Mouse (Mus musculus) lung, postnatal 4 days (tissue): ENCODE results near the gene Zbtb16.

Experiments used
- DNase-seq, 2 experiments: peaks; one replicate each; pipeline ENCODE4 v3.0.0; 2021

Gene Zbtb16

DNA sequence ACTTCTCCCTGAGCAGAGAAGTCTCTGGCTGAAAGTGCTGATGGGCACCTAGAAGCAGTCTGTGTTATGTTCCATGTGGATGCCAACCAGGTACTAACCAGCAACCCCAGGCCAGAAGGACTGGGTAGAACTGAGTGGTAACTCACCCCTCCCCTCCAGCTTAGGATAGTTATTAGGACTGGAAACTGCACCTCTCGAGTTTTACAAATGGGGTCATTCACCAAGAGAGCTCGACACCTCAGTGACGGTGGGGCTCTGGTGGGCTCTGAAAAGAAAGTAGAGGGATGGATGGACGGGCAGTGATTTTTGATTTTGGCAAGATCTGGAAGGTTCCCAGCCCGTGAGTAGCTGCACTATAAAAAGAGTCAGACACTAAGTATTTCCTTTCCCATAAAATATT lies 71.7 kb downstream of the Zbtb16 start:
- DNase-seq = no peak

DNA sequence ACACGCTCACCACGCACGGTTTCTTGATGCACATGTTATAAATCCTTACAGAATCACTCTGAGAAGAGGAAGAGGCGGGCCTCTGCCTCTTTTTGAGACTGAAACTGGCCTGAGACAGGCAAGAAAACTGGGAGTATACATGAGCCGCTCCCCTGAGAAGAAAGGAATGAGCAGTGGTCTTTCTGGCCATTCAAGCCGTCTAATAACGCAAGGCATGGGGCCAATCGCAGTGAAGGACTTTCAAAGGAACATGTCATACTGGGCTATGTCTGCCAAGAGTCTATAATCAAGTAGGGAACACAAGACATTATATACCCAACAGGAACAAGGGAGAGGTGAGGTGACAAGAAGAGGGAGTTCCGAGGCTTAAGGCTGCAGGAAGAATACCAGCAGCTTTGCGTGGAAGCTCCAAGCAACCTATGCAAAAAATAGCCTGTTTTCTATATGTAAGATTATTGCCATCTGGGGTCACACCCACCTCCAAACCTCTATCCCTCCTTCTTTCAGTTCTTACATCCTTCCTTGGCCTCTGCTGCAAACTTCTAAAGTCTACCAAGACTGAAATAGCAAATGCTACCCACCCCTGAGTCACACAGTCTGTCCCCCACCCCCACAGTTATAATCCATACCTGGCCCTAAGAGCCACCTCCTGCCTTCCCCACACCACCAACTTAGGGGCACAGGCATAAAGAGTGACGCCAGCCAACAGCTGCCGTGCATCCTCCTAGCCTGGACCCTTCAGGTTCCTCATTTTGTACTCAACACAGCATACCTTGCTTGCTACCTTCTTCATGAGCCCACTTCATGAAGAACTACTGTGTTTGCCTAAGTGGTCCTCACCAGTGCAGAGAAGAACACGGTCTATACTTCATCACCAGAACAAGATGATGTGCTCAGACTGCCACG lies 74.0 kb downstream of the Zbtb16 start:
- no peak for DNase-seq

DNA sequence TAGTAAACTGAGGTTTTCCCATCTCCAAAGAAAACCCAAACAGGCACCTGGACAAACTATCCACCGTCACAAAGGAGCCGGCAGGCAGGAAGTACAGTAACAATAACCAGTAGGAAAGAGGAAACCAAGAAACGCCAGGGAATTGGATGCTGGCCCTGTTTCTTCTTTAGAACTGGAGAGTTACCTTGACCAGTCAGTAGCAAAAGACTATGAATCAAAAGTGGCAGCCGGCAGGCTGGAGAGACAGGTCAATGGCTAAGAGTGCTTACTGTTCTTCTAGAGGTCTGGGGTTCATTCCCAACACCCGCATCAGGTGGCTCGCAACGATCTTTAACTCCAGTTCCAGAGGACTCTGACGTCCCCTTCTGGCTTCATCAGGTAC lies 74.9 kb downstream of the Zbtb16 start:
- DNase-seq = no peak

DNA sequence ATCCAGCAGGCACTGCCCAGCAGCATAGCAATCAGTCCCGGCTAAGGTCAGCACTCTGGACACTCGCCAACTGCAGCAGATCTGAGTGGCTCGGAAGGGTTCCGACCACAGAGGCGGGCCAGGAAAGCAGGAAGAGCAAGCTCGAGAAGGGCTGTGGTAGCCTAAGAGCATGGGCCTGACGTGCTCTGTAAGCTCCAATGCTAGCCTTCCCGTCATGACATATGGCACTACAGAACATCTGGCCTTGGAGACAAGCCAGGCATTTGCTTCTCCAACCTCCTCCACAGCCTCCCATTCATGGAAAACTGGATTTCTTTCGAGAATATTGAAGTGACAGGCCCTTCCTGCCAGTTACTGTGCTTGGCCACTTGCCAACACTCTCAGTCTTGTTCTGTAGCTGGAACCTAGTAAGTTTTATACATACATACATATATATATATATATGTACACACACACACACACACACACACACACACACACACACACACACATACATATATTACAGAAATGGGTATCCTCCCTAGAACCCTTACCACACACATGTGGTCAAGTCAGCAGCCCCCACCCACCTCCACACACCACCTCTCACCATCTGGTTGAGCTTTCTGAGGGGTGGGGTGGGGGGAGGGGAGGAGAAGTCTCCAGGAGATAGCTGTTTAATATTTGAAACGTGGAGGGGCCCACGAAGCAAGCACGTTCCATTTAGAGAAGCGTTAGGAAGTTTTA lies 75.4 kb downstream of the Zbtb16 start:
- DNase-seq = peak; percentile 79 to 89

DNA sequence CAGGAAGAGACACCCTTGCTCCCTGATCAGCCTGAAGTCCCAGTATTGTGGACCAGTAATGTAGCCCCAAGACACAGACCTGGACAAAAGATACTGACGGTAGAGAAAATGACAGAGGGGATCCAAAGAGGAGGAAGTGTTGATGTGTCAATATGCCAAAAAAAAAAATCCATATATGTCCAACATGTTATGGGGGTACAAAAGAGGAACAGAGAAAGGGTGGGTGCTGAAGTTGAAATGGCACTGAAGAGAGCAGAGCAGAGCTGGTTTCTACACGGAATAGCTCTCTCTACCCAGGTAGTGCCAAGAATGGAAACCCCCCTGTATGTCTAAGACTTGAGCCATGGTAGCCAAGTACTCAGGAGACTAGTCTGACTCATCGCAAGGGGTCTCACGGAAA lies 76.9 kb downstream of the Zbtb16 start:
- no peak for DNase-seq

DNA sequence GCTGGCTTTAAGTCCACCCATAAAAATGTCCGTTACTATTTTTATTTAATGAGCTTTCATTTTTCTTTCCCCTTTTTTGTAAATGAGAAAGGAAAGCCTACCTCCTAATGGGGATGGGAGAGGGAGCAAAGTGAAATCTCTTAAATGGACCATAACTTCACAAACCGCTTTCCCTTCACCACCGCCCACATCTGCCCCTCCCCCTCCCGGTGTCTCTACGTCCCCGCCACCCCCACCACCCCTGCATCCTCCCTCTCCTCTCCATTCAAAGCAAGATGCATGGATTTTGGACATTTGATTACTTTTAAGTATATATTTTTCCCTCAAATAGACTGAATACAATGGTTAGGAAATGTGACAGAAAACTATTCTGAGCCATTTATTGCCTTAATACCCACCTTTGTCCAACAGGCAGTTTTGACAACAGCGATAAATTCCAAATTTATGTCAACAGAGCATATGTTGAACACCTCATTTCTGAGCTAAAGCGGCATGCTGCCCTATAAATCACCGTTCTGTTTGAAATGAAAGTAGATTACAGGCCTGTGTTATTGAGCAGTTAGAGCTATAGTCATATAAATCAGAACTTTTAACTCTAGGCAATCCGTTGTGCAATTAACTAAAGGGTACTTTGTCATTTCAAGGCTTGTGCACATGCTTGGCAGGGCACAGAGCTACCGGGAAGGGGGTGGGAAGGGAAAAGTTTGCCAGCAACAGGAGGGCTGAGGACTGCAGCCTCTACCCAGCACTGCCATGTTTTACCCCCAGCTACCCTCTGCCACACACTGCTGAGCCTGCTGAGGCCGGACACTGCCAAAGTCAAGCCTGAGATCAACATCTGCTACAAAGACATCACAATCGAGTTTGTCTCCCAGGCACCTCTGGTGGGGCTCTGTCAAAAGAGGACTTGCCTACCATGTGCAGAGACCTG lies 78.1 kb downstream of the Zbtb16 start:
- no peak for DNase-seq

DNA sequence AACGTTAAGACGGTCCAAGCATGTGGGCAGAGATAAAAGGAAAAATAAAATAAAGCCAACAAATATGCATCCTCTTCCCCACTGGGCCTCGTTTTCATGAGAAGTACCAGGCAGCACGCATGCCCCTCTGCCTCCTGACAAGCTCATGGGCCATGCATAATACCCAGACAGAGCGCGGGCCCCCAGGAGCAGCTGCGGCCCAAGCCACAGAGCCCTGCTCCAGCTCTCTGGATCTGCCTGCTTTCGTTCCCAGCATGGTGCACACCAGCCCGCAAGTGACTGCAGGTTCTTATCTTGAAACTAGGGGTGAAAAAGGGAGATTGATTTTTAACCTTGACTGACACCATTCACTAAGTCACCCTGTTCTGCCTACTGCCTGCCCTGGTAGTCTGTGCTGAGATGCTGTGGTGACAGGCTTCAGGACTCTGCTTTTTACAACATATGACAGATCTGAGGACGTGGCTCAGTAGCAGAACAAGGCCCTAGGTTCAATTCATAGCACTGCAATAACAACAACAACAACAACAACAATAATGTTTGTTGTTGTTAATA lies 79.7 kb downstream of the Zbtb16 start:
- DNase-seq = no peak

DNA sequence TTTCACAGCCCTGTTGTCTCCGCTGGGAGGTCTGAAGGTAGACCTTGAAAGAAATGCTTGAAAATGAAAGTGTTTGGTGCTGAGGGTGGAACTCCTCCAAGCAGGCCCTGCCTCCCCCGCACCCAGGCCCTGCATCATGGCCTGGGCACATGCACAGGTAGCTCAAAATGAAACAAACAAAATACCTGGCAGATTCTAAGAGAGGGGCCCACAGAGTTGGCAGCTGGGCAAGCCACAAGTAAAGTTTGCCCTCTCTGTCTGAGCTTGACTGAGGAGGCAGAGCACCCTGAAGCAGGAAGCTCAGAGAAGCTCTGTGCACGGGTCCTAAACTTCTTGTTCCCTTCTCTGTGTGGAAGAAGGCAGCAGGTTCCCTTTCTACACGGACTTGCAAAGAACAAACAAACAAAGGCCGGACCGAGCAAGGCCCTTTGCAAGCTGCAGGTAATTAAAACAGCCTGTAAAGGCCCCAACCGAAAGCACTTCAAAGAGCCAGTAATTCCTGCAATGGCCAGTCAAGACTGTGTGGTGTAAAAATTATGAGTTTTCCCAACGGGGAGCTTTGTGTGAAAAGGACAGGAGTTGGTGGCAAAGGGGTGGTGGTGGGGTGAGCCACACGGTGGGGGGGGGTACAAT lies 80.5 kb downstream of the Zbtb16 start:
- DNase-seq = peak in 1 of 2 experiments; percentile 40

DNA sequence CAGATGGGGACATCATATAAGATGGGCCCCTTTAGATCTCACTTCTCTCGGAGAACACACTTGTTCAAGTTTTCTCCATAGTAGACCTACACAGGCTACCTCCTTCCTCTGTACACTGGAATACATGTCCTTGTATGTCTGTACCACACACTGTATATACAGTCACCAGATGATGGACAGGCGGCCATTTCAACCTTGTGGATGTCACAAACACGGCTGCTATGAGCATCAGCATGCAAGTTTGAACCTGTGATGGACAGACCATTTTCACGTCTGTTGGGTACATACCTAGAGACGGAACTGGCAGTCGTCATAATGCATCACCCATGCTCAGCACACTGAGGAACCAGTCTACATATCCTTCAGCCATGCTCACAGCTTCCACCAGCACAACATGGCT lies 81.6 kb downstream of the Zbtb16 start:
- no peak for DNase-seq

DNA sequence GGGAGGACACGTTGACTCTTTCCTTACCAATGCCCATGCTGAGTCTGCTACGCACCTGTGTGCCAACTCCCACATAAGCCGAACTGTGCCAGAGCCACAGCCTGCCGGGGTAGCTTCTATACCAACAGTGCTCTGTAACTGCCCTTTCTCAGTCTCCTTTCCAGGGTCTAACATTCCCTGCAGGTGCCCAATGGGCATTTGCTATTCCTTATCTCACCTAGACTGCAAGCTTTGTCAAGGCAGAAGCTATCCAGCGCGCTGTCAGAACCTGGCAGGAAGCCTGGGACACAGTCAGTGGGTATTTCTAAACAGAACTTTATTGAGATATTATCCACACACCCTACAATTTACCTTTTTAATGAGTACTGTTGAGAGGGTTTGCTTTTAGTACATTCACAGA lies 82.1 kb downstream of the Zbtb16 start:
- DNase-seq = no peak

DNA sequence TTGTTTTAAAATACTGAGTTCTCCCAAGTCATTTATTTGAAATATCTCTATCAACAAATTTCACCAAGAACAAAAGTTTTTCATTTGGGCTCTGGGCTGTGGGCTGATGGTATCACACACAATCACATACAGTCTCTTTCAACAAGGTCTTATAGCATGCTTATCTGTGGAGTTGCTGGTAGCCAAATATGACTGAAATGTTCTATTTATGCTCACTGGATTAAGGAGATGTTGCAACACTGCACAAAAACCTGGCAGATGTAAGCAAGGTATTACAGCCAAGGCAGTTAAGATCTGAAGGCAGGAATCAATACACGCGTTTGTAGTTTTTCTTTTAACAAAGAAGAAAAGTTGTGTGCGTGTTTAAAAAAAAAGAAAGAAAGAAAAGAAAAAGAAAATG lies 84.1 kb downstream of the Zbtb16 start:
- DNase-seq = no peak

DNA sequence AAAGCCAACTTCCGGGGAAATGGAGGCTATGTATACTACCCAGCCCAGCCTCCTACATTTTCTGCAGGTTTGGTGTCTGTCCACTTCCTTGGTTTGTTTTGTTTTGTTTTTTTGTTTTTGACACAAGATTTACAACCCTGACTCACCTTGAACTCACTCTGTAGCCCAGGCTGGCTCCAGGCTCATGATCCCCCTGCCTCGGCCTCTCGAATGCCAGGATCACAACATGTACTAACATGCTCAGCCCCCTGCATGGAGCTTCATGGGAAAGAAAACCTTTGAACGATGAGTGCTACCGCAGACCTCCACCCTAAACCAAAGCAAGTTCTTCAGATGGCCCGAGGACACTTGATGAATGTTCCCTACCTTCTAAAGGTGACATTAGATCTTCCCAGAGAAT lies 86.4 kb downstream of the Zbtb16 start:
- DNase-seq = no peak

DNA sequence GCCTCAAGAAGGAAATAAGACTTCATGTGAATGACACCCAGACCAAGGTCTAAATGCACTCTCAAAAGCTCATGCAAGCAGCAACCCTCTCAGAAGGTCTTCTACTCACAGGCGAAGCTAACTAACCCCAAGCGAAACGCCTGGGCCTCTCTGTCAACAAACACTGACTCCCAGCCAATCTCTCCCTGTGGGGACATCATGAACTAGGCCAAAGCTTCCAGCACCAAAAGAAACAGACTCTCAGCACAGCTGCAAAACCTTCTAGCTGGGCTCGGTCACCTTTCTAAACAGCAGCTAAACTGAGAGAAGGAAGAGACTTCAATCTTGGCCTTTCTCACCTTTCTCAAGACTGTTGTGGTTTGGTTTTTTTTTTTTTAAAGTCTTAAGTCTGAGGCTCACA lies 86.9 kb downstream of the Zbtb16 start:
- DNase-seq = peak in 1 of 2 experiments; percentile 51

DNA sequence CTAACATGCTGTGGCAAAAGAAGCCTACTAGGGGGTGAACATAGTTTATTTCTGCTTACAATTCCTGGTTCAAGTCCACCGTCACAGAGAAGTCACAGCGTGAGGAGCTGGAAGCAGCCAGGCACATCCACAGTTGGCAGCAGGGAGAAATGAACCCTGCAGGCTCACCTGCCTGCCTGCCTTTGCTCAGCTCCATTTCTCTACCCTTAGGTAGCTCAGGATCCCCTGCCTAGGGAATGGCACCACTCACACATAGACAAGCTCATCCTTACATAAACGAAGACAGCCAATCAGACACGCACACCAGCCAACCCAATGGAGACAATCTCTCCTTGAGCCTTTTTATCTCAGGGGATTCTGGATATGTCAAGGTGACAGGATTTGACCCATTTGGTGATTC lies 87.3 kb downstream of the Zbtb16 start:
- no peak for DNase-seq

DNA sequence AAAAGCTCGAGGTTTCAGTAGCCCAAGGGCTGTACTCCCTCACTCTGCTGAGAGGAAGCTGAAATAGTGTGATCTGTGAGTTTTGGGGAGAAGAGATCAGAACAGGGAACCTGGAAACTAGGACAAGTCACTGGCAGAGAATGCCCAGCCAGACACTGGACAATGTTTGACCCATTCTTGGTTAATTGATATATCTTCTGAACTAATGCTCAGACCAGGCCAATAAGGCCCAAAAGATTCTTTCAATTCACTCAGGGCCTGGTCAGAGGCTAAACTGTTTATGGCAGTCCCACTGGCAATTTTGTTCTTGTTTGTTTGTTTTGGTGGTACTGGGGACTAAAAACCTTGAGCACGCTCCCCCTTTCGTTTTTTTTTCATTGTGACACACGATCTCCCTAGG lies 87.8 kb downstream of the Zbtb16 start:
- no peak for DNase-seq

DNA sequence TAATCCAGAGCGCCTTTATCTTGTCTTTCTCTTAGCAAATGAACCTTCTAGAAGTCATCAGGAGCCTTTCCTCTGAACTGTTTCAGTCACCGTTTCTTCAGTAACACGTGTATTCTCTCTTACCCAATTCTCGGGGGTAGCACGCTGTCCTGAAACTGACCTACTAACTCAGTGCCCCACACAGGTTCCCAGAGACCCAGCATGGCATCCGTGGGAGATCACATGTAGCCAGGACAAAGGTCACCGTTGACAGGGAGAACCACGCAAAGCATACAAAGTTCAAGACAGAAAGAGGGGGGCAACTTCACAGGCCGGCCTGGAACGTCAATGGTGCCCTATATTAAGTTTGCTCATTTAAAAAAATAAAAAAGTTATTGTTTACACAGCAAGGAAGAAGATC lies 89.5 kb downstream of the Zbtb16 start:
- DNase-seq = no peak

DNA sequence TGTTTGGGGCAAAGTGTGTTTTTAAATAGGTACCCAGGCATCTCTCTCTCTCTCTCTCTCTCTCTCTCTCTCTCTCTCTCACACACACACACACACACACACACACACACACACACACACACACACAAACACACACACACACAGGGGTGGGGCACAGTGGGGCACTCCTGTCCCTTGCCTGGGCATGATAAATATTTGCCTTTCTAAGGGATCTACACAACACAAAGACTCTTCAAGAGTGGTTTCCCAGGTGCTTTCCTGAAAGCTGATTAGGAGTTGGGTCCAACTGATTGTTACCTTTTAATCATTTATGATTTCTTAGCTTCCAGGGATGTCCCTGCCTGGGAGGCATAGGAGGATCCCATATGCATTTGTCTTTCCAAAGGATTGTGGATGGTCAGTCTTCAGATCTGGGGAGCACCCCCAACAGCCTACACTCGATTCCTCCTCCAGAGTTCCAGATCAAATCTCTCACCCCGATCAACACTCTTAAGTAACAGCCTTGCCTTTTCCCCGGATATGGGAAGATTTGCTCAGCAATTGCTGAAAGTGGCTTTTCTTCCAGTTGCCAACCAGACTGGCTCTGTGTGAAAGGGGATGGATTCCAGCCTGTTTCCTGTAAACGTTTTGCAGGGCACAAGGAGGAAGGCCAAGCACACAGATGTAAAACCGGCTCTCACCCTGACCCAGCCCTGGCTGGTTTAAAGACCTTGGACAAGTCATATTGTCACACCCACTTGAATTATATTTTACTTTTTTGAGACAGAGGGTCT lies 90.5 kb downstream of the Zbtb16 start:
- DNase-seq = peak in 1 of 2 experiments; percentile 36

DNA sequence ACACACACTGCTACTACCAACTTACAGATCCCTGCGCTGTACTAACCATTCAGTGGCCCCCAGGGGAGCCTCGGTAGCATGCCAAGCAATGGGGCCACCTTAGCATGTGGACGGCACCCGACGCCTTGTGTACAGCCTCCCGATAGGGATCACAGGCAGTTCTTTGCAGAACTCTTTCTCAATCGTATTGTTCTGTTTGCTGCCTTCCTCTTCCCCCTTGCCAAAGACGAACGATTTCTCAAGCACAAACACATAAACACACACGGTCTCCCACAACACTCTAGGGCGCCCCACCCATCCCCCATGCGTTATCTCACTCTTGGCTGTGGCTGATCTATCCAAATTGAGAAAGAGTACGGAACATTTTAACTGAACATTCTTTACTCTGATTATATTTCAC lies 91.1 kb downstream of the Zbtb16 start:
- DNase-seq = peak; percentile 86 to 91

DNA sequence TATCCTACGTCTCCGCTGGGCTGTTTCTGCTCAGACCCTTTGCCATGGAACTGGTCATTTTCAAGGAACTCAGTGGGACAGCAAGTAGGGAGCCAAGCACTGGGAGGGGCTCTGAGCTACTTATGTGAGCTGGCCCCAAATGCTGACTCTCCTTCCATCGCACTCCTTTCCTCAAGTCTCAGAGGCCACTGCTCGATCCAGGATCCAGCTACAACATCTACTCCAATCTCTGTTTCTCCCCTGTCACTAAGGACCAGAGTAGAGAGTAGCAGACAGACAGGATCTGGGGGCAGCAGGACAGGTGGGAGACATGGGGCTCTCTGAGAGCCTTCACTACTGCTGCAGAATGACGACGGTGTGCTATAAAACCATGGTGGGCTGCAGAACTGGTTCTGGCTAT lies 91.6 kb downstream of the Zbtb16 start:
- DNase-seq = no peak

DNA sequence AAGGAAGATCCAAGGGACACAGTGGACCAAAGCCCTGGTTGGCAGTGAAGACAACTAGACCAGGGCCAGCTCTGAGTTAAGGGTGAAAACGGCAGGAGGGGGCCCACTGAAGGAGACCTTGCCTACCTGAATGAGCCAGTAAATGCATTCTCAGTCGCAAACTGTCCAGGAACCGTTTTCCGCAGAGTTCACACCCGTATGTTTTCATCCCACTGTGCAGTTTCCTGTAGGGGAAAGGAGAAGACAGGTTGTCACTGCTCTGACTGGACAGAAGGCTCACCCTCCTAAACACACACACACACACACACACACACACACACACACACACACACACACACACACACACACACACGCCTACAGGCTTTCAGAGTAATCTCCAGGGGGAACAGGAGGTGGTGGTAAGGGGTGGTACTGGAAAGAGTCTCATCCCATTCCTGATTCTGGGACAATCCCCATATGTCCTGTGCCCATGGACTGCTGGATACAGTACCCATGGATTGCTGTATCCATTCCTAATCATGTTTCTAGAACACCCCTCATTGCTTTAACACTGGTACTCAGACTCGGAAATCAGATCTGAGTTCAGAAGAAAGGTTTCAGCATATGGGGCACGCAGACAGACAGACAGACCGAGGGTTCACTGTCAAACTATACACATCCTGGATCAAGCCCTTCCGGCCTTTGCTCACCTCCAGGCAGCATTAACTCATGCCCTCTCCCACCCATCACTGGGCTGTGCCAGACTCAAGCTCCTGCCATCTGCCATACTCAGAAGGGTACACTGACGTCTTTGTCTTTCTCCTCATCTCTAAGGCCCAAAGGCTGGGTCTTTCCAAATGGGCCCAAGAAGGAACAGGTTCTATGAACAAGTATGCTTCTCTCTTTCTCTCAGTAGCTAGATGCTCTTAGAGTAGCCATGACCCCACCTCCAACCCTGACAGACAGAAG lies 92.4 kb downstream of the Zbtb16 start:
- DNase-seq = no peak
